Mouse (Mus musculus) lung, embryonic 15.5 days (tissue): Measurements from ENCODE around the gene Mfsd14a. TPM values are rescaled to one million over a fixed set of nuclear protein-coding genes. Genes with fewer than 3 reads are reported as not detected.

Source experiments
- ATAC-seq: fragments of 200-750 bp; cut with Nextera tagmentation; 2 replicates; pipeline ENCODE4 v1.8.0; 2017; ENCODE audit warnings: moderate number of reproducible peaks, borderline replicate concordance; ENCODE audit not compliant: low FRiP score, low TSS enrichment; ENCODE audit errors: extremely low read depth
- H3K27ac ChIP-seq: fragments of 300-500 bp; sonication (generic); 2 replicates; pipeline ENCODE4 v1.5.1; 2015; ENCODE audit warnings: moderate library complexity, mild to moderate bottlenecking, inconsistent platforms
- H3K27me3 ChIP-seq: fragments of 300-500 bp; sonication (generic); 2 replicates; pipeline ENCODE4 v1.6.1; 2015; ENCODE audit warnings: inconsistent platforms
- H3K36me3 ChIP-seq: fragments of 300-500 bp; sonication (generic); 2 replicates; pipeline ENCODE4 v1.6.1; 2015; ENCODE audit warnings: inconsistent platforms
- H3K4me1 ChIP-seq: fragments of 300-500 bp; sonication (generic); 2 replicates; pipeline ENCODE4 v1.6.1; 2015; ENCODE audit warnings: inconsistent platforms
- H3K4me2 ChIP-seq: fragments of 300-500 bp; sonication (generic); 2 replicates; pipeline ENCODE4 v1.6.1; 2015; ENCODE audit warnings: inconsistent platforms, mild to moderate bottlenecking, moderate library complexity
- H3K4me3 ChIP-seq: fragments of 300-500 bp; sonication (generic); 2 replicates; pipeline ENCODE4 v1.5.1; 2015; ENCODE audit warnings: mild to moderate bottlenecking, inconsistent platforms
- H3K9ac ChIP-seq: fragments of 300-500 bp; sonication (generic); 2 replicates; pipeline ENCODE4 v1.6.1; 2015; ENCODE audit warnings: inconsistent platforms
- H3K9me3 ChIP-seq: fragments of 300-500 bp; sonication (generic); 2 replicates; pipeline ENCODE4 v1.6.1; 2016; ENCODE audit warnings: inconsistent platforms
- WGBS: fragments of 180-500 bp; shearing (Covaris S2); methylation state at CpG from one replicate; pipeline ENCODE4 v1.1.7; 2015; 5-methylcytosine and 5-hydroxymethylcytosine counted together
- polyA plus RNA-seq: library from polyadenylated mRNA; unstranded; fragments of >200 nt; fragmentation: Nextera tagmentation; extraction: Ambion mirVana; gene quantifications from 2 replicates; pipeline ENCODE4 v1.2.1, GENCODE M21; 2015

Mfsd14a gene
- polyA plus RNA-seq, 1 experiment from 2014 or later = 86.0 TPM

GRCm38 (mm10) chr3:116648805-116649204, 13.7 kb downstream of the Mfsd14a start:
- Histone ChIP-seq H3K27me3 (no peaks in the 10 kb centered on the region), H3K9me3 (no peaks in the 10 kb centered on the region), H3K4me3 (no peak overlapping the region), H3K9ac (no peak overlapping the region), H3K4me2 (no peak overlapping the region), H3K4me1 (peaks cover 6% of the 10 kb centered on the region; the same call in 1 of the 2 replicates), H3K27ac (no peak overlapping the region), H3K36me3 (peaks cover 43% of the 10 kb centered on the region)
- no peak for ATAC-seq
- WGBS = 86% methylated on average over 7 of the region's 7 CpGs

- no peaks in the 10 kb centered on the region for H3K4me1 ChIP-seq
- H3K27ac ChIP-seq = no peak overlapping the region
- H3K4me3 ChIP-seq = no peak overlapping the region
- H3K9ac ChIP-seq = no peak overlapping the region
- H3K27me3 ChIP-seq = no peaks in the 10 kb centered on the region
- no peak overlapping the region for H3K4me2 ChIP-seq
- 95% methylated on average over 1 of the region's 1 CpGs for WGBS
- peaks cover 61% of the 10 kb centered on the region for H3K36me3 ChIP-seq
- no peaks in the 10 kb centered on the region for H3K9me3 ChIP-seq
- ATAC-seq = no peak
These were observed 16.1 kb downstream of the Mfsd14a start for GRCm38 (mm10) chr3:116646387-116646786.

- no peak for ATAC-seq
- H3K4me2 ChIP-seq = no peak overlapping the region
- H3K4me1 ChIP-seq = no peaks in the 10 kb centered on the region
- H3K36me3 ChIP-seq = peaks cover 81% of the 10 kb centered on the region
- no peak overlapping the region for H3K27ac ChIP-seq
- no peak overlapping the region for H3K9ac ChIP-seq
- no peaks in the 10 kb centered on the region for H3K9me3 ChIP-seq
- 85% methylated on average over 2 of the region's 2 CpGs for WGBS
- H3K27me3 ChIP-seq = no peaks in the 10 kb centered on the region
- no peak overlapping the region for H3K4me3 ChIP-seq
These were observed 20.1 kb downstream of the Mfsd14a start for GRCm38 (mm10) chr3:116642373-116642772.

GRCm38 (mm10) chr3:116641811-116642371, 20.6 kb downstream of the Mfsd14a start:
- no peak overlapping the region for H3K27ac ChIP-seq
- ATAC-seq = no peak
- no peaks in the 10 kb centered on the region for H3K27me3 ChIP-seq
- no peaks in the 10 kb centered on the region for H3K9me3 ChIP-seq
- no peak overlapping the region for H3K4me2 ChIP-seq
- H3K36me3 ChIP-seq = peaks cover 79% of the 10 kb centered on the region
- no peak overlapping the region for H3K9ac ChIP-seq
- 92% methylated on average over 6 of the region's 6 CpGs for WGBS
- H3K4me1 ChIP-seq = no peaks in the 10 kb centered on the region
- no peak overlapping the region for H3K4me3 ChIP-seq

GRCm38 (mm10) chr3:116640024-116640423, 22.5 kb downstream of the Mfsd14a start:
- ATAC-seq = no peak
- H3K27me3 ChIP-seq = no peaks in the 10 kb centered on the region
- no peak overlapping the region for H3K4me3 ChIP-seq
- no peak overlapping the region for H3K9ac ChIP-seq
- H3K36me3 ChIP-seq = peaks cover 81% of the 10 kb centered on the region
- H3K27ac ChIP-seq = no peak overlapping the region
- WGBS = 44% methylated on average over 1 of the region's 1 CpGs
- no peak overlapping the region for H3K4me2 ChIP-seq
- H3K9me3 ChIP-seq = no peaks in the 10 kb centered on the region
- no peaks in the 10 kb centered on the region for H3K4me1 ChIP-seq

- ATAC-seq = no peak
- Histone ChIP-seq H3K27ac (no peak overlapping the region), H3K4me3 (no peak overlapping the region), H3K27me3 (no peaks in the 10 kb centered on the region), H3K9me3 (no peaks in the 10 kb centered on the region), H3K4me1 (no peaks in the 10 kb centered on the region), H3K36me3 (peaks cover 85% of the 10 kb centered on the region), H3K9ac (no peak overlapping the region), H3K4me2 (no peak overlapping the region)
- 79% methylated on average over 7 of the region's 7 CpGs for WGBS
These were observed 23.9 kb downstream of the Mfsd14a start for GRCm38 (mm10) chr3:116638572-116638971.

GRCm38 (mm10) chr3:116637693-116638476, 24.6 kb downstream of the Mfsd14a start:
- no peak overlapping the region for H3K27ac ChIP-seq
- no peaks in the 10 kb centered on the region for H3K4me1 ChIP-seq
- no peak for ATAC-seq
- H3K9me3 ChIP-seq = no peaks in the 10 kb centered on the region
- H3K4me2 ChIP-seq = no peak overlapping the region
- no peaks in the 10 kb centered on the region for H3K27me3 ChIP-seq
- WGBS = 85% methylated on average over 9 of the region's 9 CpGs
- peaks cover 87% of the 10 kb centered on the region for H3K36me3 ChIP-seq
- no peak overlapping the region for H3K9ac ChIP-seq
- no peak overlapping the region for H3K4me3 ChIP-seq

- no peaks in the 10 kb centered on the region for H3K9me3 ChIP-seq
- WGBS = 67% methylated on average over 5 of the region's 5 CpGs
These were observed 26.7 kb downstream of the Mfsd14a start for GRCm38 (mm10) chr3:116635799-116636198.

GRCm38 (mm10) chr3:116634853-116635252, 27.6 kb downstream of the Mfsd14a start:
- no peak overlapping the region for H3K27ac ChIP-seq
- H3K36me3 ChIP-seq = peaks cover 78% of the 10 kb centered on the region
- ATAC-seq = no peak
- H3K27me3 ChIP-seq = no peaks in the 10 kb centered on the region
- no peak overlapping the region for H3K9ac ChIP-seq
- H3K4me3 ChIP-seq = no peak overlapping the region
- WGBS = 87% methylated on average over 8 of the region's 8 CpGs
- no peaks in the 10 kb centered on the region for H3K4me1 ChIP-seq
- no peak overlapping the region for H3K4me2 ChIP-seq
- no peaks in the 10 kb centered on the region for H3K9me3 ChIP-seq

More at GRCm38 (mm10) chr3:116635799-116636198, 26.7 kb downstream of the Mfsd14a start:
- no peaks in the 10 kb centered on the region for H3K4me1 ChIP-seq
- ATAC-seq = no peak
- no peak overlapping the region for H3K27ac ChIP-seq
- no peak overlapping the region for H3K4me3 ChIP-seq
- peaks cover 82% of the 10 kb centered on the region for H3K36me3 ChIP-seq
- no peak overlapping the region for H3K4me2 ChIP-seq
- no peaks in the 10 kb centered on the region for H3K27me3 ChIP-seq
- H3K9ac ChIP-seq = no peak overlapping the region

GRCm38 (mm10) chr3:116634091-116634490, 28.4 kb downstream of the Mfsd14a start:
- Histone ChIP-seq H3K9ac (no peak overlapping the region), H3K4me3 (no peak overlapping the region), H3K9me3 (no peaks in the 10 kb centered on the region), H3K4me1 (no peaks in the 10 kb centered on the region), H3K36me3 (peaks cover 73% of the 10 kb centered on the region), H3K27me3 (no peaks in the 10 kb centered on the region), H3K4me2 (no peak overlapping the region), H3K27ac (no peak overlapping the region)
- 94% methylated on average over 3 of the region's 3 CpGs for WGBS
- ATAC-seq = no peak

- Histone ChIP-seq H3K4me3 (no peak overlapping the region), H3K4me2 (no peak overlapping the region), H3K27ac (no peak overlapping the region), H3K36me3 (peaks cover 64% of the 10 kb centered on the region), H3K27me3 (no peaks in the 10 kb centered on the region), H3K4me1 (no peaks in the 10 kb centered on the region), H3K9ac (no peak overlapping the region), H3K9me3 (no peaks in the 10 kb centered on the region)
- ATAC-seq = no peak
- WGBS = 75% methylated on average over 3 of the region's 3 CpGs
These were observed 29.5 kb downstream of the Mfsd14a start for GRCm38 (mm10) chr3:116632971-116633370.

GRCm38 (mm10) chr3:116631459-116631858, 31.0 kb downstream of the Mfsd14a start:
- Histone ChIP-seq H3K27ac (no peak overlapping the region), H3K4me3 (no peak overlapping the region), H3K27me3 (no peaks in the 10 kb centered on the region), H3K4me2 (no peak overlapping the region), H3K36me3 (peaks cover 54% of the 10 kb centered on the region), H3K9me3 (no peaks in the 10 kb centered on the region), H3K9ac (no peak overlapping the region), H3K4me1 (no peaks in the 10 kb centered on the region)
- 81% methylated on average over 1 of the region's 1 CpGs for WGBS
- no peak for ATAC-seq
